Comparison of ENCODE assay signal across 8 mouse cellular contexts in genomic region chr11:94404641-94405260, GRCm38 (mm10). TPM values are rescaled to one million over a fixed set of nuclear protein-coding genes. Genes with fewer than 3 reads are reported as not detected.
DNase-seq lines count a peak whose midpoint lies in the region; ATAC-seq lines count a peak whose summit lies in the region.

No protein-coding gene starts in this region.

- 23% methylated on average over 11 of the region's 11 CpGs for WGBS in heart, embryonic 10.5 days
- WGBS in intestine, embryonic 15.5 days, result 21% methylated on average over 11 of the region's 11 CpGs
- WGBS in midbrain, embryonic 14.5 days, result 24% methylated on average over 11 of the region's 11 CpGs

- ATAC-seq in intestine, embryonic 15.5 days, result peak; percentile 83
- ATAC-seq in midbrain, embryonic 14.5 days (ENCODE audit: low FRiP score, low TSS enrichment), result no peak

- no peak overlapping the region for H3K4me3 ChIP-seq in heart, embryonic 10.5 days
- H3K4me3 ChIP-seq in intestine, embryonic 15.5 days (replicated peaks), result no peak overlapping the region
- no peak overlapping the region for H3K4me3 ChIP-seq in midbrain, embryonic 14.5 days (replicated peaks; ENCODE audit: low read depth, low read length)

- no peaks in the 10 kb centered on the region for H3K9me3 ChIP-seq in heart, embryonic 10.5 days
- no peaks in the 10 kb centered on the region for H3K9me3 ChIP-seq in intestine, embryonic 15.5 days
- no peaks in the 10 kb centered on the region for H3K9me3 ChIP-seq in midbrain, embryonic 14.5 days (ENCODE audit: control insufficient read depth, low read length)

- H3K4me2 ChIP-seq in intestine, embryonic 15.5 days (replicated peaks), result no peak overlapping the region
- no peak overlapping the region for H3K4me2 ChIP-seq in midbrain, embryonic 14.5 days (ENCODE audit: low read length)

- no peaks in the 10 kb centered on the region for H3K36me3 ChIP-seq in heart, embryonic 10.5 days
- no peaks in the 10 kb centered on the region for H3K36me3 ChIP-seq in intestine, embryonic 15.5 days
- peaks cover 4% of the 10 kb centered on the region; the same call in 1 of the 2 replicates for H3K36me3 ChIP-seq in midbrain, embryonic 14.5 days (ENCODE audit: control insufficient read depth, insufficient read depth, low read length)

- H3K9ac ChIP-seq in intestine, embryonic 15.5 days, result no peak overlapping the region
- no peak overlapping the region for H3K9ac ChIP-seq in midbrain, embryonic 14.5 days (replicated peaks; ENCODE audit: low read length)

- intact Hi-C loops in left cerebral cortex, postnatal 14 days (cut with DNase I), result loop anchor here (5.0 kb wide), 2 partner anchors 47 to 62 kb away; no protein-coding TSS in a partner anchor

- DNase-seq in heart, adult 11 months, result peak; percentile 94
- DNase-seq in heart, embryonic 10.5 days (ENCODE audit: low spot score), result no peak
- DNase-seq in cerebellum, adult 9-10 months, result peak; percentile 93
- peak; percentile 62 to 77 for DNase-seq in frontal cortex, postnatal 10 days (ENCODE audit: low spot score in 2 of 2)
- peak; percentile 88 to 89 for DNase-seq in left cerebral cortex, postnatal 14 days (ENCODE audit: low spot score in 2 of 2)
- peak; percentile 83 for DNase-seq in midbrain, embryonic 14.5 days
- peak; percentile 85 to 89 for DNase-seq in spleen, postnatal 10 days (ENCODE audit: low spot score in 2 of 2)

- H3K27ac ChIP-seq in heart, embryonic 10.5 days, result no peak overlapping the region
- H3K27ac ChIP-seq in intestine, embryonic 15.5 days, result no peak overlapping the region
- no peak overlapping the region for H3K27ac ChIP-seq in midbrain, embryonic 14.5 days (replicated peaks; ENCODE audit: low read depth, low read length)

- peaks cover 64% of the 10 kb centered on the region for H3K27me3 ChIP-seq in heart, embryonic 10.5 days (ENCODE audit: insufficient read depth, poor library complexity, severe bottlenecking)
- H3K27me3 ChIP-seq in intestine, embryonic 15.5 days (replicated peaks), result no peaks in the 10 kb centered on the region
- H3K27me3 ChIP-seq in midbrain, embryonic 14.5 days (ENCODE audit: control insufficient read depth, insufficient read depth, low read length), result no peaks in the 10 kb centered on the region

- H3K4me1 ChIP-seq in heart, embryonic 10.5 days, result peaks cover 32% of the 10 kb centered on the region
- peaks cover 22% of the 10 kb centered on the region for H3K4me1 ChIP-seq in intestine, embryonic 15.5 days (replicated peaks)
- peaks cover 20% of the 10 kb centered on the region for H3K4me1 ChIP-seq in midbrain, embryonic 14.5 days (ENCODE audit: control insufficient read depth, insufficient read depth, low read length)

RNA-seq across cellular contexts. Expression of gene Abcc3, which starts 12.0 kb away (rescaled TPM):
- polyA plus RNA-seq in heart, embryonic 10.5 days (2016; fragmentation: Nextera tagmentation; extraction: Ambion mirVana), result 0.48 and 0.88 TPM in 2 replicates
- 1.5 and 2.6 TPM in 2 replicates for polyA plus RNA-seq in intestine, embryonic 15.5 days (2015; fragmentation: Nextera tagmentation; extraction: Ambion mirVana)
- 1 to 10 TPM; 1.6 to 2.3 TPM for total RNA-seq in left cerebral cortex, postnatal 14 days (2021)
- 0.19 and 0.50 TPM in 2 replicates for polyA plus RNA-seq in midbrain, embryonic 14.5 days (2014; fragmentation: Nextera tagmentation; extraction: Ambion mirVana)
